Mouse (Mus musculus) urinary bladder, postnatal 14 days (tissue): Measurements from ENCODE around the gene Cyth2.

ENCODE experiments used
- DNase-seq: peaks from one replicate; pipeline ENCODE4 v3.0.0; 2021; ENCODE audit warnings: low spot score

The Cyth2 gene

DNA sequence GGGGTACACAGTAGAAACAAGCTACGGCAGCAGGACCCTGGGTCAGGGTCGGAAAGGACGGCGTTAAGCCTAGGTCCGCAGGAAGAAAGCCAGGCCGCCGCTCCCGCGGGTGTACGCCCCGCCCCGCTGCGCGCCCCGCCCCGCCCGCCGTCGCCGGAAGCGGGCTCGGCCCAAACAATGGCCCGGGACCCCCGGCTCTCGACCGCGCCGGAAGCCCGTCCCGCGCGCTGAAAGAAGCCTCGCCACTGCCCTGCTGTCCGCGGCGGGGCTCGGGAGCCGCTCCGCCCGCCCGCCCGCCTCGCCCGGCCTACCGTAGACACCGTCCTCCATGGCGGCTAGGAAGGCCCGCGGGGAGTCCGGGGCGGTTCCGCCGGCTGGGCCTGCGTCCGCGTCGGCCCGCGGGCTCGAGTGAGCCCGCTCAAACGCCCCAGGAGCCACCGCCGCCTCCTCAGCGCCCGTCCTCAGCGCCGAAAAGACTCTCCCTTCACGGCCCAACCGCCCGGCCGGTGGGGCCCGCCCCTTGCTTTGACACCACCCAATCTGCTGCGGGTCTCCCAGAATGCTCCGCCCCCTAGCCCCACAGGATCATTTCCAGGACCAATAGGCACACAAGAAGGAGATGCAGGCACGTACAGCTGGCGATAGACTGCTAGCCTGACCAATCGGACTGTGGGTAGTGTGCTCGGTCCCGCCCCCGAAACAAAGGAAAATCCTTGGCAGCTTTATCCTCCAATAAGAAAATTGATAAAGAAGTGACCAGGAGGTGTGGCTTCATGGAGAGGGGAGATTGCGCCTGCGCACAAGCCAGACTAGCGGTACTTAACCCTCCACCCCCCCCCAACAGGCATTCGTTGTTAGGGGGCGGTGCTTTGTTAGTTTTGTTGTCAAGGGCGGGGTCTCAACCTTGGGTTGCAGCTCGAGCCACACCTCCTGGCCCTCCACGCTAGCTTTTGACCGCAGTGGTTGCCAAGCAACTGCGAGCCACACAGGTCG, at the start of gene Cyth2:
Gene Cyth2, minus strand, starts transcription at position 795 of the 993 bp plus-strand sequence.
- DNase-seq: peak; percentile 99

- DNase-seq: no peak
Measured at GRCm38 (mm10) chr7:45862804-45863203, 48.4 kb upstream of the Cyth2 start.

GRCm38 (mm10) chr7:45859008-45859407, 44.6 kb upstream of the Cyth2 start:
- DNase-seq: no peak

- DNase-seq: no peak
Measured at GRCm38 (mm10) chr7:45856950-45857901, 42.8 kb upstream of the Cyth2 start.

DNA sequence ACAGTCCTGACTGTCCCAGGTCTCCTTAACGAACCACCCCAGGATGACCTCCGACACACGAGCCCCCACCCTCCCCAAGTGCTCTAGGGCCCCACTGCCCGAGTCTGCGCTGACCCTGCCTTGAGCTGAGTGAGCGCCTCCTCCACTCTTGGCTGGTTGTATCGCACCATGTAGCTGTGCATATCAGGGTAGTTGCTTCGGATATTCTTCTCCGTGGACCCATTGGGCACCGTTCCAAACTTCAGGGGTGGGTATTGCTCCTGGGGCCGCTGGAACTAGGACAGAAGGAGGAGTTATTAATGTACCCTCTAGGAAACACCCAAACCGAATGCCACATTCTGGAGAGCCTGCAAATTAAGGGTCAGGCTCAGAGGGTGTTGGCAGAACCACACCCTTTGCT, 38.7 kb upstream of the Cyth2 start:
- DNase-seq: no peak

DNA sequence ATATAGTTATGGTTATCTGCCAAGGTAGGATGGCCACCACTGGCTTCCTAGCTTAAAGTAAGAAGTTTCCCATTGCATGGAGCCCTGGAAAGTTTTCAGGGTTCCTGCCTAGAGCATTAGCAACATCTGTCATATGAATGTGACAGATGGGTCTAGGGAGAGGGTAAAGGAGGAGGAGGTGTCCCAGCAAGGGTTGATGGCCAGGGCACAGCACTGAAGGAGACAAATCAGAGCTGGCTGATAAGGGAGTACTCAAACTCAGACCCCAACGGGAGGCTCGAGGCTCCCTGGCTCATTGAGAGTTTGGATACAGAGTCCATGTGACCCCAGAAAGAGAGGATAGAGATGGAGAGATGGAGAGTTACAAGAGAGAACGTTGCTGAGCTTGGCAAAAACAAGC, 36.3 kb upstream of the Cyth2 start:
- no peak for DNase-seq

GRCm38 (mm10) chr7:45848447-45849027, 34.2 kb upstream of the Cyth2 start:
- DNase-seq: no peak

- DNase-seq: no peak
Measured at GRCm38 (mm10) chr7:45842950-45843744, 28.8 kb upstream of the Cyth2 start.

DNA sequence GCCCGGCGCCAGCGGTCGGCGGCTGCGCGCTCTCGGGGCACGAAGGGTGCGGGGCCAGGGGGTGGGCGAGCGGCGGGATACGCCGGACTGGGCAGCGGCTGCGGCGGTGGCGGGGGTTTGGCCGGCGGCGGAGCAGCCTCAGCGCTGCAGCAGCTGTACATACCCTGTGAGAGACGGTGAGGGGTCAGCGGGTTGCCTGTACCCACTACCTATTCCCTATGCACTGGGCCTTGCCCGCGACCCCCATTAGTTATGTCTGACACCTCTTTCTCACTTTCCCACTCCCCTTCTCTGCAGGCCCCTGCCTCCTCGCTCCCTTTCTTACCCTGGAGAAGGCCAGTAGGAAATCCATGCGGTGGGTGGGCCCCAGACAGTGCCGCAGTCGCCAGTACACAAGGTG, 19.5 kb upstream of the Cyth2 start:
- DNase-seq: no peak

DNA sequence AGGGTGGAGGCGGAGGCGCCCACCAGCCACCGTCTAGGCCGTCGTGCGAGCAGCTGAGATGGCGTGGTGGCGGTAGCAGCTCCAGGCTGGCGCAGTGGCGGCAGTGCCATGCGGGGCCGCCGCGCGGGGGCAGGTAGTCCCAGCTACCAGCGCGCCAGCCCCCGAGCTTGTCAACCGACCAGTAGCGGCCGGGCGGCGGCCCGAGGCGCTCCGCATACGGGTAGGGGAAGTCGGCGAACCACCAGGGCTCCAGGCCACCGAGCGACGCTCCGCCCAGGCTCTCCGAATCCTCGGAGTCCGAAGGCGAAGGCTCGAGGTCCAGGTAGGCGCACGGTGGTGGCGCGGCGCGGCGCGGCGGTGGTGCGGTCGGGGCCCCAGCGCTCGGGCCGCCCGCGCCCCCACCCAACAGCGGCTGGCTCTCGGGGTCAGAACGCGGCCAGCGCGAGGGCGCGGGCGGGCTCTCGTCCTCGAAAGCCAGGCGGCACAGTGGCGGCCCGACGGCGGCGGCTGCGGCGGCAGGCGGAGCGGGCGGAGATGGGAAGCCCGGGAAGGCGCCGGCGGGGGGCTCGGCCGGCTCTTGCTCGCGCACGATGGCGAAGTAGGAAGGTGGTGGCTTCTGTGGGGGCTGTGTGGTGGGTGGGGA, 18.9 kb upstream of the Cyth2 start:
- no peak for DNase-seq

GRCm38 (mm10) chr7:45832428-45832827, 18.0 kb upstream of the Cyth2 start:
- no peak for DNase-seq

DNA sequence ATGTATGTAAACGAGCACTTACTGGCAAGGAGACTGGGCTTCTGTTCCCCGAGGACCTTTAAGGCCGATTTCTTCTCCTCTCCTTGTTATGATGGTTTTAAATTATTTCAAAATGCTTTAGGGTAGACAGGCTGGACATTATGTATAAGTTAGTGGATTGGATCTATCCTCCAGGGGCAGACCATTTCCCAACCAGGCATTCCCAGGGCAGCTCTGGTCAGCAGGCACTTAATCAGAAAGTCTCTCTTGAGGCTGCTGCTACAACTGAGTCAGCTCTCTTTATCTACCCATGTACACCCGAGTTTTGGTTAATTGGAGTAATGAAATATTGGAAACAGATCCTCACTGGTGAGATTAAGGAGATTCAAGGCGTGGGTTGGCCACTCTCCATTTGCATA, 16.7 kb upstream of the Cyth2 start:
- DNase-seq: no peak

DNA sequence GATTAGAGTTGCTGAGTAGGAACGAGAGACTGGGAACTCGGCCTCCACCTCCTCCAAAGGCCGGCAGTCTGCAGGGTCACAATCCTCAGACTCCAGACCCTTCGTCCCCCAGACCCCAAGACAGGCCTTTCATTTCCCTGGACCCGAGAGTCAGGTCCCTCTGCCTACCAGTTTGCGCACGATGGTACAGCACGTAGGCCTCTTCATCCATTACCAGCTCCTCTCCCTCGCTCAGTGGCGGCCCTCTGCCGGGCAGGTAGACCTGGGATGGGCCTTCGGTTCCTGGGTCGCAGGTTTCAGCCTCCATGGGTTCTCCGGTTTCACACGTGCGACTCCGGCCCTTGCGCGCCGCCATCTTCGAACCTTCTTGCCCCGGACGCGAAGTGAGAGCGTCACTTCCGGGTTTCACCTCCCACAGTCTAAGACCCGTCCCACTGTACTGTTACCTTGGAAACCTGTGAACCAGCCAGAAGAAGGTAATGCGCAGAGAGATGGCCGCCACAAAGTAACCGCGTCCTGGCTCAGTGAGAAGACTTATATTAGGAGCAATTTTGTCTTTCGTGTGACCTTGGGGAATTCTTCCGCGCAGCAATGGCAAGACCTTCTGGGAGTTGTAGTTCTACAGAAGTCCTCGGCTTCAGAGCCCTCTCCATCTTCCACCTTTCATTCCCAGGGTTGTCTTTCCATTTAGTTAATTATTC, 16.2 kb upstream of the Cyth2 start, which contains the start of gene Grwd1:
Gene Grwd1, minus strand, starts transcription at position 518 of the 701 bp plus-strand sequence.
- DNase-seq: peak; percentile 81

GRCm38 (mm10) chr7:45826631-45827030, 12.2 kb upstream of the Cyth2 start:
- DNase-seq: no peak

GRCm38 (mm10) chr7:45824598-45824997, 10.2 kb upstream of the Cyth2 start, which contains the start of gene Kcnj14:
TSS of gene Kcnj14 (minus strand) at chr7:45824782.
- DNase-seq: no peak

DNA sequence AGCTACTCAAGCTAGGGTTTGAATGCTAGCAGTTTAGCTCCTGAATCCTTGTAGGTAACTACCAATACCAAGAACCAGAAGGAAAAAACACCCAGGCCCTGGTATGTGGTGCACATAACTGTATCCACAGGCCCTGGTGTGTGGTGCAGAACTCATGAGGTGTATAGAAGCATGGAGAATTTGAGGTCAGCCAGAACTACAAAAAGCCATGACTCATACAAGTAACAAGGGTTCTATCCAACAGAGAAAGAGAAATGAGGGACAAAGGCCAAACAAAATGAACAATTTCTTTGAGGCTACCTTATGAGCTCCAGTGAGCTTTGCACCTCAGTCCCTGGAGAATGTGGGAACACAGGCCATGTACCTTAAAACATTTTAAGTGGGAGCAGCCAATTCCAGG, 6.5 kb upstream of the Cyth2 start:
- no peak for DNase-seq

DNA sequence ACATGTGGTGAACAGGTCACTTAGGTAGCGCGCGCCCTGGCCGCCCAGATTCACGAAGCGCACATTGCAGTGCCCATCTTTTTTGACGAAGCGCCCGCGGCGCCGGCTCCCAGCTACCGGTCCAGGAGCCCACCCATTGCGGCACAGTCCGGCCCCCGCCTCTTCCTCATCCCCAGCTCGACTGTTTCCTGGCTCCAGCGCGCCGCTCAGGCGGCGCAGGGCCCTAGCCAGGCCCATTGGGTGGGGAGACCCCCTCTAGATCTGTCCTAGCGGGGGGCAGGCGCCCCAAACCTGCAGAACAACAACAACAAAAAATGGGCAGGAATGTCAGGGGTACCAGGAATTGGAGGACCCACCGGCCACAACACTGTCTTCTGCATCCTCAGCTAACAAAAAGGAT, 5.5 kb upstream of the Cyth2 start:
- no peak for DNase-seq

GRCm38 (mm10) chr7:45815984-45816351, 1.6 kb upstream of the Cyth2 start:
- no peak for DNase-seq

- no peak for DNase-seq
Measured at GRCm38 (mm10) chr7:45815323-45815983, 1.1 kb upstream of the Cyth2 start.

- no peak for DNase-seq
Measured at GRCm38 (mm10) chr7:45814841-45815240, 460 bp upstream of the Cyth2 start.
